Mouse (Mus musculus) right cerebral cortex, postnatal 4 days (tissue): ENCODE data around the gene Atg14.

Experiments
- DNase-seq: peaks from one replicate; pipeline ENCODE4 v3.0.0-alpha.2; 2022

Gene Atg14

DNA sequence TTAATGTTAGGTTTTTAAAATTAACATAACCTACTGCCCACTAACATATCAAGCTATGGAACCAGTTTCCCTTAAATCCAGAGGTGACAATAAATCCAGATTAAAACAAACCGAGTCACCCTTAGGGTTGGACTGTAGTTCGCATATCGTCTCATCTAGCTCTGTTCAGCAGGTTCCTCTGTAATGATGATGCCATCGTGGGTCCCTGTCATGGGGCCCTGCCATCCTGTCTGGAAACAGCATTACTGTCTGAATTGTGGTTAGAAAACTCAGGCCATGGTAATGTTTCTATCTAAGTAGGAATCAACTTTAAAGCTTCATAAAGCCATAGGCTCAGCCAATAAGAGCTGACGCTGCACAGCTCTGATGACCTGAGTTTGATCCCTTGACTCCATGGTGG, 71.8 kb downstream of the Atg14 start:
- no peak for DNase-seq

DNA sequence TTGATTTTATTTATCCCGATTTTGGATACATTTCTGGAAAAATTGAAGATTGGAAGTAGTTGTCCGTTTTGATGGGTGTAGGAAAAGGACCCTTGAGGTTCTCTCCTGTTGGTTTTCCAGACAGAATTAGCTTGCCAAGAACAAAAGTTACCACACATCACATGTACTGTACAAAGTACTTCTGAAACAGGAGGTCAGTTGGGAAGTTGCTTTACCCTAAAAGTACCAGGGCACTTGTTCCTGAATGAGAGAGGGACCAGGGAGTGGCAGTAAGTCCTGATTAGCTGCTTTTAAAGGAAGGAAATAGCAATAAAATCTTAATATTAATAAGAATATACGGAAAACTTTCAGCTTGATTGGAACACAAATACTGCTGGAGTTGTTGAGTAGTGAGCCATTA, 73.3 kb downstream of the Atg14 start:
- DNase-seq = no peak

DNA sequence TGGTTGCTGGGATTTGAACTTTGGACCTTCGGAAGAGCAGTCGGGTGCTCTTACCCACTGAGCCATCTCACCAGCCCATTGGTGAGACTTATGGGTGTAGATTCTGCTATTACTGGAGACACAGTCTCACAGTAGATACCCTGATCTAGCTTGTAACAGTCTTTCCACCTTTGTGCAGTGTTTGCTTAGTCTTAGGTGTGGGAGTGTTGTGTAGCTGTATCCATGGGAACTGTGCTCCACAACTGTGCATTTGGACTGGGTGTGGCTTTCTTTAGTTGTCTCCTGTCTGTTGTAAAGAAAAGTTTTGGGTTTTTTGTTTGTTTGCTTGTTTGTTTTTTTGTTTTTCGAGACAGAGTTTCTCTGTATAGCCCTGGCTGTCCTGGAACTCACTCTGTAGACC, 74.5 kb downstream of the Atg14 start:
- DNase-seq = no peak

DNA sequence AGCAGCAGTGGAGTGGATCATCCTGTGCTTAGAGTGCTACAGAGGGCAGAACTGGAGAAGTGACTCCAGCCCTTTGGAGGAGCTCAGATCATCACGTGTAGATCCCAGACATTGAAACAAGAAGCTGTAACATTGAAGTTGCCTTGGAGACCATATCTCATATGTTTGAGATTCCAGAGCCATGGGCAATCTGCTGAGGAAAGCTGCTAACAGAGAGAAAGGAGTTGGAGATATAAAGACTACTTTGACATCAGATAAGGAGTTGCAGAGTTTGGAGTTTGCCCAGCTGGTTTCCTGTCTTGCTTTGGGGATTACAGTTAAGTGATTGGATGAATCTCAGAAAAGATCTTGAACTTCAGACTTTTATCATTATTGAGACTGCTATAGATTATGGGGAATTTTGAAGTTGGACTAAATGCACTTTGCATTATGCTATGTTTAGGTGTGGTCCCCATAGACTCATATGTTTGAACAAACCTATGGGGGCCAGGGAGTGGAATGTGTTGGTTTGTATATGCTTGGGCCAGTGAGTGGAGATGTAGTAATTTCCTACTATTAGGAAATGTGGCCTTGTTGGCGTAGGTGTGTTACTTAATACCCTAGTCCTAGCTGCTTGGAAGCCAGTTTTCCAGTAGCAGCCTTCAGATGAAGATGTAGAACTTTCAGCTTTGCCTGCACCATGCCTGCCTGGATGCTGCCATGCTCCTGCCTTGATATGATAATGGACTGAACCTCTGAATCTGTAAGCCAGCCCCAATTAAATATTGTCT, 76.7 kb downstream of the Atg14 start:
- DNase-seq = no peak
